Mouse (Mus musculus) bone marrow, adult 2 months (tissue): ENCODE data around the gene Hsf5. TPM values are rescaled to one million over a fixed set of nuclear protein-coding genes. Genes with fewer than 3 reads are reported as not detected.

Experiments
- H3K27ac ChIP-seq: fragments of 200-500 bp; 2 replicates; pipeline ENCODE4 v1.5.1; 2012; ENCODE audit warnings: low read depth, mild to moderate bottlenecking, control low read depth, inconsistent platforms, low read length; ENCODE audit not compliant: control insufficient read depth, poor library complexity, insufficient read depth
- H3K4me1 ChIP-seq: fragments of 200-500 bp; 2 replicates; pipeline ENCODE4 v1.6.1; 2011; ENCODE audit warnings: low read length; ENCODE audit not compliant: control insufficient read depth, insufficient read depth
- H3K4me3 ChIP-seq: fragments of 200-500 bp; replicated peaks from 2 replicates; pipeline ENCODE3; 2011; ENCODE audit warnings: mild to moderate bottlenecking, low read depth, low read length, control low read depth; ENCODE audit not compliant: control insufficient read depth
- CTCF ChIP-seq: fragments of 200-500 bp; IDR thresholded peaks from 2 replicates; pipeline ENCODE4 v1.5.1; 2011; ENCODE audit warnings: low read length, control low read depth; ENCODE audit not compliant: control insufficient read depth, insufficient read depth
- POLR2A ChIP-seq: fragments of 200-500 bp; IDR thresholded peaks from 2 replicates; pipeline ENCODE4 v1.6.1; 2011; ENCODE audit warnings: low read depth, mild to moderate bottlenecking, control low read depth, low read length, borderline replicate concordance; ENCODE audit not compliant: control insufficient read depth
- WGBS: fragments of 180-500 bp; shearing (Covaris S2); methylation state at CpG from one replicate; pipeline ENCODE4 v1.1.7; 2018; 5-methylcytosine and 5-hydroxymethylcytosine counted together
- polyA plus RNA-seq: library from polyadenylated mRNA; stranded (reverse); fragments of >200 nt; gene quantifications from 2 replicates; pipeline ENCODE4 v1.2.4, GENCODE M21; 2011; ENCODE audit warnings: low replicate concordance; ENCODE audit not compliant: missing spikeins, insufficient read depth, insufficient read length

Hsf5 gene
- polyA plus RNA-seq, 1 experiment = not detected

GRCm38 (mm10) chr11:87595976-87596375 is 21.0 kb upstream of the Hsf5 start:
- H3K27ac ChIP-seq = no peak overlapping the region
- H3K4me1 ChIP-seq = peaks cover 6% of the 10 kb centered on the region; the same call in 1 of the 2 replicates
- WGBS = 53% methylated on average over 7 of the region's 7 CpGs
- TF ChIP-seq CTCF (no peak), POLR2A (no peak)
- peak overlapping the region; percentile 44 for H3K4me3 ChIP-seq

- H3K4me3 ChIP-seq = no peak overlapping the region
- 71% methylated on average over 2 of the region's 2 CpGs for WGBS
- H3K4me1 ChIP-seq = peaks cover 6% of the 10 kb centered on the region; the same call in 1 of the 2 replicates
- no peak overlapping the region for H3K27ac ChIP-seq
- TF ChIP-seq CTCF (no peak), POLR2A (no peak)
Measured at GRCm38 (mm10) chr11:87596492-87596891, 20.5 kb upstream of the Hsf5 start.

GRCm38 (mm10) chr11:87597061-87597460 is 19.9 kb upstream of the Hsf5 start:
- Histone ChIP-seq H3K4me3 (no peak overlapping the region), H3K27ac (no peak overlapping the region), H3K4me1 (peaks cover 6% of the 10 kb centered on the region; the same call in 1 of the 2 replicates)
- no peak for TF ChIP-seq CTCF
- TF ChIP-seq POLR2A = no peak

GRCm38 (mm10) chr11:87599395-87600089 is 17.4 kb upstream of the Hsf5 start:
- TF ChIP-seq POLR2A (no peak), CTCF (no peak)
- Histone ChIP-seq H3K4me3 (no peak overlapping the region), H3K27ac (no peak overlapping the region), H3K4me1 (peaks cover 1% of the 10 kb centered on the region; the same call in 1 of the 2 replicates)
- 91% methylated on average over 13 of the region's 13 CpGs for WGBS

- TF ChIP-seq POLR2A (no peak), CTCF (no peak)
- Histone ChIP-seq H3K27ac (no peak overlapping the region), H3K4me3 (no peak overlapping the region), H3K4me1 (no peaks in the 10 kb centered on the region; the same call in 1 of the 2 replicates)
- 92% methylated on average over 10 of the region's 10 CpGs for WGBS
Measured at GRCm38 (mm10) chr11:87600322-87600853, 16.6 kb upstream of the Hsf5 start.

- Histone ChIP-seq H3K4me3 (no peak overlapping the region), H3K27ac (no peak overlapping the region), H3K4me1 (no peaks in the 10 kb centered on the region)
- TF ChIP-seq CTCF (no peak), POLR2A (no peak)
- 88% methylated on average over 9 of the region's 9 CpGs for WGBS
Measured at GRCm38 (mm10) chr11:87602234-87602633, 14.7 kb upstream of the Hsf5 start.

GRCm38 (mm10) chr11:87603571-87603970 is 13.4 kb upstream of the Hsf5 start:
- Histone ChIP-seq H3K4me3 (no peak overlapping the region), H3K4me1 (no peaks in the 10 kb centered on the region), H3K27ac (no peak overlapping the region)
- TF ChIP-seq CTCF = no peak
- TF ChIP-seq POLR2A = no peak
- WGBS = 88% methylated on average over 2 of the region's 2 CpGs

- Histone ChIP-seq H3K4me3 (no peak overlapping the region), H3K27ac (no peak overlapping the region), H3K4me1 (no peaks in the 10 kb centered on the region)
- WGBS = 91% methylated on average over 7 of the region's 7 CpGs
- TF ChIP-seq POLR2A = no peak
- no peak for TF ChIP-seq CTCF
Measured at GRCm38 (mm10) chr11:87609264-87609663, 7.7 kb upstream of the Hsf5 start.

- no peak overlapping the region for H3K4me3 ChIP-seq
- 92% methylated on average over 9 of the region's 9 CpGs for whole genome bisulfite sequencing
- no peak overlapping the region for H3K27ac ChIP-seq
- no peak for TF ChIP-seq CTCF
- TF ChIP-seq POLR2A = no peak
- no peaks in the 10 kb centered on the region for H3K4me1 ChIP-seq
Measured at GRCm38 (mm10) chr11:87611547-87611946, 5.4 kb upstream of the Hsf5 start.
